Mouse (Mus musculus) telencephalon, adult 2 months (tissue): ENCODE results near the gene Vmn2r102.

Source experiments
- DNase-seq: peaks from one replicate; pipeline ENCODE4 v3.0.0-alpha.2; 2011; ENCODE audit warnings: low read depth, low spot score

The Vmn2r102 gene

GRCm38 (mm10) chr17:19660028-19660427 lies at the start of gene Vmn2r102:
Gene Vmn2r102, plus strand, starts transcription at chr17:19660328.
- DNase-seq: no peak

- DNase-seq: no peak
Measured at GRCm38 (mm10) chr17:19629328-19629727, 30.8 kb upstream of the Vmn2r102 start.

GRCm38 (mm10) chr17:19658447-19658846 lies 1.7 kb upstream of the Vmn2r102 start:
- no peak for DNase-seq

- no peak for DNase-seq
Measured at GRCm38 (mm10) chr17:19692062-19692461, 31.9 kb downstream of the Vmn2r102 start.
